Mouse (Mus musculus) embryonic facial prominence, embryonic 12.5 days (tissue): ENCODE data around the gene Dnah1. TPM values are rescaled to one million over a fixed set of nuclear protein-coding genes. Genes with fewer than 3 reads are reported as not detected.

Experiments used
- ATAC-seq: fragments of 200-750 bp; cut with Nextera tagmentation; 2 replicates; pipeline ENCODE4 v1.8.0; 2017; ENCODE audit not compliant: insufficient number of reproducible peaks, insufficient read depth, low FRiP score, low TSS enrichment
- H3K27ac ChIP-seq: fragments of 300-500 bp; sonication (generic); 2 replicates; pipeline ENCODE4 v1.5.1; 2016; ENCODE audit warnings: mild to moderate bottlenecking
- H3K27me3 ChIP-seq: fragments of 300-500 bp; sonication (generic); 2 replicates; pipeline ENCODE4 v1.6.1; 2016; ENCODE audit warnings: mild to moderate bottlenecking, moderate library complexity
- H3K36me3 ChIP-seq: fragments of 300-500 bp; sonication (generic); 2 replicates; pipeline ENCODE4 v1.6.1; 2016; ENCODE audit warnings: mild to moderate bottlenecking
- H3K4me1 ChIP-seq: fragments of 300-500 bp; sonication (generic); 2 replicates; pipeline ENCODE4 v1.6.1; 2016
- H3K4me2 ChIP-seq: fragments of 300-500 bp; sonication (generic); replicated peaks from 2 replicates; pipeline ENCODE4 v1.6.1; 2016; ENCODE audit warnings: mild to moderate bottlenecking, moderate library complexity
- H3K4me3 ChIP-seq: fragments of 300-500 bp; sonication (generic); 2 replicates; pipeline ENCODE4 v1.5.1; 2016; ENCODE audit warnings: mild to moderate bottlenecking
- H3K9ac ChIP-seq: fragments of 300-500 bp; sonication (generic); 2 replicates; pipeline ENCODE4 v1.6.1; 2016; ENCODE audit warnings: mild to moderate bottlenecking, moderate library complexity
- H3K9me3 ChIP-seq: fragments of 300-500 bp; sonication (generic); 2 replicates; pipeline ENCODE4 v1.6.1; 2016; ENCODE audit warnings: mild to moderate bottlenecking, moderate library complexity
- WGBS: fragments of 180-500 bp; shearing (Covaris S2); methylation state at CpG from one replicate; pipeline ENCODE4 v1.1.7; 2016; 5-methylcytosine and 5-hydroxymethylcytosine counted together
- polyA plus RNA-seq: library from polyadenylated mRNA; unstranded; fragments of >200 nt; fragmentation: Nextera tagmentation; extraction: Ambion mirVana; gene quantifications from 2 replicates; pipeline ENCODE4 v1.2.1, GENCODE M21; 2016

The Dnah1 gene
- polyA plus RNA-seq, 1 experiment from 2014 or later = 8.6 TPM

- Histone ChIP-seq H3K4me2 (peak overlapping the region; percentile 85), H3K27ac (peak overlapping the region; percentile 91; the same call in 1 of the 2 replicates), H3K9ac (peak overlapping the region; percentile 98), H3K27me3 (no peaks in the 10 kb centered on the region), H3K36me3 (peaks cover 40% of the 10 kb centered on the region), H3K9me3 (no peaks in the 10 kb centered on the region), H3K4me1 (peaks cover 11% of the 10 kb centered on the region), H3K4me3 (peak overlapping the region; percentile 82)
- WGBS = 1% methylated on average over 18 of the region's 18 CpGs
- no peak; the same call in 1 of the 2 replicates for ATAC-seq
Observed at GRCm38 (mm10) chr14:31251626-31252025, 72.1 kb downstream of the Dnah1 start.

GRCm38 (mm10) chr14:31251084-31251604, 72.6 kb downstream of the Dnah1 start, which contains the start of the genes Phf7 and Bap1:
Gene Phf7 (minus strand): TSS chr14:31251317.
Gene Bap1 (plus strand): TSS chr14:31251450.
- no peaks in the 10 kb centered on the region for H3K9me3 ChIP-seq
- H3K4me3 ChIP-seq = peak within 1 kb of the TSS; percentile 82
- H3K27me3 ChIP-seq = no peaks in the 10 kb centered on the region
- under 1% methylated on average over 75 of the region's 75 CpGs for WGBS
- H3K4me2 ChIP-seq = peak within 1 kb of the TSS; percentile 85
- peak within 1 kb of the TSS; percentile 98 for H3K9ac ChIP-seq
- peaks cover 35% of the 10 kb centered on the region for H3K36me3 ChIP-seq
- peaks cover 11% of the 10 kb centered on the region for H3K4me1 ChIP-seq
- H3K27ac ChIP-seq = peak within 1 kb of the TSS; percentile 91
- ATAC-seq = peak; percentile 87

- Histone ChIP-seq H3K27me3 (no peaks in the 10 kb centered on the region), H3K4me3 (peak overlapping the region; percentile 82), H3K36me3 (peaks cover 29% of the 10 kb centered on the region), H3K9ac (peak overlapping the region; percentile 98), H3K9me3 (no peaks in the 10 kb centered on the region), H3K4me1 (peaks cover 11% of the 10 kb centered on the region), H3K27ac (peak overlapping the region; percentile 91), H3K4me2 (peak overlapping the region; percentile 85)
- 20% methylated on average over 38 of the region's 38 CpGs for WGBS
- peak; percentile 81 for ATAC-seq
Observed at GRCm38 (mm10) chr14:31250222-31251083, 73.2 kb downstream of the Dnah1 start.

- H3K4me3 ChIP-seq = no peak overlapping the region
- H3K27ac ChIP-seq = no peak overlapping the region
- H3K27me3 ChIP-seq = no peaks in the 10 kb centered on the region
- H3K4me1 ChIP-seq = peaks cover 11% of the 10 kb centered on the region
- no peak overlapping the region for H3K9ac ChIP-seq
- peaks cover 9% of the 10 kb centered on the region for H3K36me3 ChIP-seq
- 93% methylated on average over 6 of the region's 6 CpGs for WGBS
- ATAC-seq = no peak
- no peaks in the 10 kb centered on the region for H3K9me3 ChIP-seq
- H3K4me2 ChIP-seq = no peak overlapping the region
Observed at GRCm38 (mm10) chr14:31248396-31248795, 75.3 kb downstream of the Dnah1 start.

- Histone ChIP-seq H3K9ac (no peak overlapping the region), H3K9me3 (no peaks in the 10 kb centered on the region), H3K4me2 (no peak overlapping the region), H3K4me3 (no peak overlapping the region), H3K27me3 (no peaks in the 10 kb centered on the region), H3K4me1 (peaks cover 4% of the 10 kb centered on the region; the same call in 1 of the 2 replicates), H3K36me3 (no peaks in the 10 kb centered on the region), H3K27ac (no peak overlapping the region)
- 79% methylated on average over 1 of the region's 1 CpGs for WGBS
- no peak for ATAC-seq
Observed at GRCm38 (mm10) chr14:31245946-31246345, 77.8 kb downstream of the Dnah1 start.

- Histone ChIP-seq H3K9me3 (no peaks in the 10 kb centered on the region), H3K27me3 (no peaks in the 10 kb centered on the region)
- 81% methylated on average over 1 of the region's 1 CpGs for WGBS
Observed at GRCm38 (mm10) chr14:31244777-31245176, 78.9 kb downstream of the Dnah1 start.

GRCm38 (mm10) chr14:31240528-31240927, 83.2 kb downstream of the Dnah1 start:
- H3K4me3 ChIP-seq = no peak overlapping the region

More at GRCm38 (mm10) chr14:31244777-31245176, 78.9 kb downstream of the Dnah1 start:
- H3K4me1 ChIP-seq = peaks cover 6% of the 10 kb centered on the region; the same call in 1 of the 2 replicates
- no peak overlapping the region for H3K9ac ChIP-seq
- no peak for ATAC-seq
- no peak overlapping the region for H3K27ac ChIP-seq
- no peak overlapping the region for H3K4me2 ChIP-seq
- H3K36me3 ChIP-seq = no peaks in the 10 kb centered on the region
- no peak overlapping the region for H3K4me3 ChIP-seq

GRCm38 (mm10) chr14:31237101-31237882, 86.4 kb downstream of the Dnah1 start:
- ATAC-seq = no peak
- no peaks in the 10 kb centered on the region for H3K27me3 ChIP-seq

More at GRCm38 (mm10) chr14:31240528-31240927, 83.2 kb downstream of the Dnah1 start:
- no peak overlapping the region for H3K4me2 ChIP-seq
- 0 out of 2 replicates have a peak overlapping the region, but pooled peaks have one; percentile 23 for H3K27ac ChIP-seq
- peaks cover 6% of the 10 kb centered on the region; the same call in 1 of the 2 replicates for H3K4me1 ChIP-seq
- no peaks in the 10 kb centered on the region for H3K36me3 ChIP-seq
- H3K27me3 ChIP-seq = no peaks in the 10 kb centered on the region
- H3K9ac ChIP-seq = no peak overlapping the region
- no peak for ATAC-seq
- WGBS = 26% methylated on average over 3 of the region's 3 CpGs
- no peaks in the 10 kb centered on the region for H3K9me3 ChIP-seq

GRCm38 (mm10) chr14:31233996-31234591, 89.6 kb downstream of the Dnah1 start:
- no peaks in the 10 kb centered on the region for H3K36me3 ChIP-seq
- WGBS = 23% methylated on average over 11 of the region's 11 CpGs
- H3K27me3 ChIP-seq = no peaks in the 10 kb centered on the region
- no peak for ATAC-seq
- no peak overlapping the region for H3K4me2 ChIP-seq
- H3K9me3 ChIP-seq = no peaks in the 10 kb centered on the region
- H3K9ac ChIP-seq = no peak overlapping the region
- H3K27ac ChIP-seq = no peak overlapping the region
- no peak overlapping the region for H3K4me3 ChIP-seq
- H3K4me1 ChIP-seq = 0 out of 2 replicates have a peak, but pooled peaks cover 7% of the 10 kb centered on the region

More at GRCm38 (mm10) chr14:31237101-31237882, 86.4 kb downstream of the Dnah1 start:
- Histone ChIP-seq H3K4me1 (peaks cover 6% of the 10 kb centered on the region; the same call in 1 of the 2 replicates), H3K27ac (no peak overlapping the region), H3K36me3 (no peaks in the 10 kb centered on the region), H3K9ac (no peak overlapping the region), H3K9me3 (no peaks in the 10 kb centered on the region), H3K4me2 (no peak overlapping the region), H3K4me3 (no peak overlapping the region)
- WGBS = 81% methylated on average over 7 of the region's 7 CpGs

GRCm38 (mm10) chr14:31233070-31233995, 90.4 kb downstream of the Dnah1 start:
- no peak overlapping the region for H3K4me3 ChIP-seq
- H3K9ac ChIP-seq = no peak overlapping the region
- no peaks in the 10 kb centered on the region for H3K27me3 ChIP-seq
- H3K9me3 ChIP-seq = no peaks in the 10 kb centered on the region
- no peak overlapping the region for H3K4me2 ChIP-seq
- H3K27ac ChIP-seq = no peak overlapping the region
- 80% methylated on average over 14 of the region's 14 CpGs for WGBS
- ATAC-seq = no peak
- no peaks in the 10 kb centered on the region for H3K36me3 ChIP-seq
- H3K4me1 ChIP-seq = 0 out of 2 replicates have a peak, but pooled peaks cover 9% of the 10 kb centered on the region
